Mouse (Mus musculus) forebrain, embryonic 16.5 days (tissue): ENCODE measurements at regions not wholly inside any gene's neighbourhood (a gene's known extent, or its start where the extent isn't known, plus 50 kb on each side); places are given as distances from the start of the nearest gene placed in this dataset.
A peak's percentile ranks its signal among the peaks of the same experiment; 100 is the strongest.

Experiments
- ATAC-seq: fragments of 200-750 bp; cut with Nextera tagmentation; 2 replicates; pipeline ENCODE4 v1.8.0; 2017; ENCODE audit warnings: mild to moderate bottlenecking, moderate library complexity
- H3K27ac ChIP-seq: fragments of 300-500 bp; sonication (generic); 2 replicates; pipeline ENCODE4 v1.5.1; 2014; ENCODE audit warnings: low read length, control low read depth
- H3K27me3 ChIP-seq: fragments of 300-500 bp; sonication (generic); replicated peaks from 2 replicates; pipeline ENCODE4 v1.6.1; 2014; ENCODE audit warnings: low read length; ENCODE audit not compliant: control insufficient read depth, insufficient read depth
- H3K36me3 ChIP-seq: fragments of 300-500 bp; sonication (generic); 2 replicates; pipeline ENCODE4 v1.6.1; 2014; ENCODE audit not compliant: control insufficient read depth, insufficient read depth
- H3K4me1 ChIP-seq: fragments of 300-500 bp; sonication (generic); replicated peaks from 2 replicates; pipeline ENCODE4 v1.6.1; 2014; ENCODE audit warnings: low read length; ENCODE audit not compliant: control insufficient read depth, insufficient read depth
- H3K4me2 ChIP-seq: fragments of 300-500 bp; sonication (generic); 2 replicates; pipeline ENCODE4 v1.6.1; 2014; ENCODE audit warnings: mild to moderate bottlenecking, low read length, control low read depth
- H3K4me3 ChIP-seq: fragments of 300-500 bp; sonication (generic); replicated peaks from 2 replicates; pipeline ENCODE4 v1.5.1; 2014; ENCODE audit warnings: mild to moderate bottlenecking, low read length, control low read depth
- H3K9ac ChIP-seq: fragments of 300-500 bp; sonication (generic); replicated peaks from 2 replicates; pipeline ENCODE4 v1.6.1; 2014; ENCODE audit warnings: low read depth, low read length, control low read depth
- H3K9me3 ChIP-seq: fragments of 300-500 bp; sonication (generic); 2 replicates; pipeline ENCODE4 v1.6.1; 2016; ENCODE audit warnings: low read length; ENCODE audit not compliant: control insufficient read depth
- WGBS: fragments of 180-500 bp; shearing (Covaris S2); extraction: QIAGEN DNeasy Blood & Tissue Kit; methylation state at CpG from one replicate; pipeline ENCODE4 v1.1.7; 2014; 5-methylcytosine and 5-hydroxymethylcytosine counted together

- no peak overlapping the region for H3K9ac ChIP-seq
- no peak for ATAC-seq
These were observed 105.9 kb upstream of the Max start for GRCm38 (mm10) chr12:77067938-77068337.

GRCm38 (mm10) chr12:77067115-77067514, 105.1 kb upstream of the Max start:
- WGBS: 77% methylated on average over 5 of the region's 5 CpGs
- no peak overlapping the region for H3K4me2 ChIP-seq
- H3K9ac ChIP-seq: no peak overlapping the region
- no peak for ATAC-seq
- H3K4me1 ChIP-seq: no peaks in the 10 kb centered on the region
- H3K27ac ChIP-seq: no peak overlapping the region
- H3K36me3 ChIP-seq: no peaks in the 10 kb centered on the region
- no peak overlapping the region for H3K4me3 ChIP-seq
- H3K9me3 ChIP-seq: no peaks in the 10 kb centered on the region
- H3K27me3 ChIP-seq: no peaks in the 10 kb centered on the region

More at GRCm38 (mm10) chr12:77067938-77068337, 105.9 kb upstream of the Max start:
- 94% methylated on average over 5 of the region's 5 CpGs for WGBS
- Histone ChIP-seq H3K4me1 (no peaks in the 10 kb centered on the region), H3K27me3 (no peaks in the 10 kb centered on the region), H3K4me3 (no peak overlapping the region), H3K27ac (no peak overlapping the region), H3K4me2 (no peak overlapping the region), H3K9me3 (no peaks in the 10 kb centered on the region), H3K36me3 (no peaks in the 10 kb centered on the region)

GRCm38 (mm10) chr12:77065645-77066512, 103.9 kb upstream of the Max start:
- no peaks in the 10 kb centered on the region for H3K36me3 ChIP-seq
- no peak overlapping the region for H3K4me3 ChIP-seq
- no peak for ATAC-seq
- H3K9ac ChIP-seq: no peak overlapping the region
- H3K4me2 ChIP-seq: no peak overlapping the region
- H3K4me1 ChIP-seq: no peaks in the 10 kb centered on the region
- no peaks in the 10 kb centered on the region for H3K27me3 ChIP-seq
- WGBS: 64% methylated on average over 6 of the region's 6 CpGs
- no peak overlapping the region for H3K27ac ChIP-seq
- H3K9me3 ChIP-seq: no peaks in the 10 kb centered on the region

GRCm38 (mm10) chr12:77064048-77064447, 102.0 kb upstream of the Max start:
- Histone ChIP-seq H3K27ac (no peak overlapping the region), H3K4me1 (no peaks in the 10 kb centered on the region), H3K36me3 (no peaks in the 10 kb centered on the region), H3K9me3 (no peaks in the 10 kb centered on the region), H3K9ac (no peak overlapping the region), H3K27me3 (no peaks in the 10 kb centered on the region), H3K4me3 (no peak overlapping the region), H3K4me2 (no peak overlapping the region)
- peak; percentile 64; the same call in 1 of the 2 replicates for ATAC-seq
- 53% methylated on average over 4 of the region's 4 CpGs for WGBS

- H3K9me3 ChIP-seq: no peaks in the 10 kb centered on the region
- ATAC-seq: no peak
- H3K4me1 ChIP-seq: no peaks in the 10 kb centered on the region
- H3K36me3 ChIP-seq: no peaks in the 10 kb centered on the region
- H3K4me3 ChIP-seq: no peak overlapping the region
- H3K27me3 ChIP-seq: no peaks in the 10 kb centered on the region
- H3K9ac ChIP-seq: no peak overlapping the region
- H3K4me2 ChIP-seq: no peak overlapping the region
- H3K27ac ChIP-seq: no peak overlapping the region
- WGBS: 80% methylated on average over 5 of the region's 5 CpGs
These were observed 99.5 kb upstream of the Max start for GRCm38 (mm10) chr12:77061562-77061847.

GRCm38 (mm10) chr12:77060766-77061561, 99.0 kb upstream of the Max start:
- H3K4me3 ChIP-seq: no peak overlapping the region
- H3K9me3 ChIP-seq: no peaks in the 10 kb centered on the region
- H3K27me3 ChIP-seq: no peaks in the 10 kb centered on the region
- no peaks in the 10 kb centered on the region for H3K36me3 ChIP-seq
- no peaks in the 10 kb centered on the region for H3K4me1 ChIP-seq
- H3K4me2 ChIP-seq: no peak overlapping the region
- no peak overlapping the region for H3K9ac ChIP-seq
- H3K27ac ChIP-seq: no peak overlapping the region
- 83% methylated on average over 9 of the region's 9 CpGs for WGBS
- no peak for ATAC-seq

GRCm38 (mm10) chr12:77060060-77060695, 98.2 kb upstream of the Max start:
- ATAC-seq: peak; percentile 36; the same call in 1 of the 2 replicates
- WGBS: 22% methylated on average over 16 of the region's 16 CpGs

GRCm38 (mm10) chr12:77059679-77060059, 97.7 kb upstream of the Max start:
- H3K36me3 ChIP-seq: no peaks in the 10 kb centered on the region
- 79% methylated on average over 4 of the region's 4 CpGs for WGBS
- no peak overlapping the region for H3K4me3 ChIP-seq
- no peaks in the 10 kb centered on the region for H3K9me3 ChIP-seq
- no peaks in the 10 kb centered on the region for H3K4me1 ChIP-seq
- no peak for ATAC-seq
- no peak overlapping the region for H3K9ac ChIP-seq
- no peak overlapping the region for H3K4me2 ChIP-seq
- no peak overlapping the region for H3K27ac ChIP-seq
- H3K27me3 ChIP-seq: no peaks in the 10 kb centered on the region

More at GRCm38 (mm10) chr12:77060060-77060695, 98.2 kb upstream of the Max start:
- H3K4me3 ChIP-seq: no peak overlapping the region
- H3K4me1 ChIP-seq: no peaks in the 10 kb centered on the region
- H3K27ac ChIP-seq: no peak overlapping the region
- no peaks in the 10 kb centered on the region for H3K9me3 ChIP-seq
- no peak overlapping the region for H3K9ac ChIP-seq
- H3K27me3 ChIP-seq: no peaks in the 10 kb centered on the region
- H3K4me2 ChIP-seq: peak overlapping the region; percentile 20; the same call in 1 of the 2 replicates
- H3K36me3 ChIP-seq: no peaks in the 10 kb centered on the region

GRCm38 (mm10) chr12:77058596-77059190, 96.7 kb upstream of the Max start:
- whole genome bisulfite sequencing: 55% methylated on average over 4 of the region's 4 CpGs
- no peak for ATAC-seq
- H3K4me1 ChIP-seq: no peaks in the 10 kb centered on the region
- H3K36me3 ChIP-seq: no peaks in the 10 kb centered on the region
- H3K4me2 ChIP-seq: no peak overlapping the region
- H3K9me3 ChIP-seq: no peaks in the 10 kb centered on the region
- H3K27ac ChIP-seq: no peak overlapping the region
- no peak overlapping the region for H3K4me3 ChIP-seq
- no peak overlapping the region for H3K9ac ChIP-seq
- H3K27me3 ChIP-seq: no peaks in the 10 kb centered on the region
